In genomic region chr16:18927963-18928362, GRCm38 (mm10) we compare ENCODE assay signal across 15 mouse cellular contexts.
"Had no signal": no experiment of that assay in that cellular context is flagged by ENCODE, and none has a peak within 500 bp of the region (broad histone marks: within the 10 kb centered on the region; RNA-seq: fewer than 3 reads in every experiment).

No protein-coding gene starts in this region.

- H3K4me1 ChIP-seq: neural tube, embryonic 15.5 days; stomach, embryonic 15.5 days had no signal

- H3K9me3 ChIP-seq: neural tube, embryonic 15.5 days; stomach, embryonic 15.5 days had no signal

- H3K9ac ChIP-seq: neural tube, embryonic 15.5 days; stomach, embryonic 15.5 days had no signal

- DNase-seq: retina, postnatal 1 day; right cerebral cortex, adult 18-20 months; right cerebral cortex, postnatal 14 days; right cerebral cortex, postnatal 25 days; right cerebral cortex, postnatal 4 days; spleen, adult 18-20 months; thymus, adult 18-20 months; thymus, adult 2 months; thymus, postnatal 14 days; thymus, postnatal 25 days; thymus, postnatal 36 days; thymus, postnatal 4 days had no signal

- H3K4me2 ChIP-seq: neural tube, embryonic 15.5 days; stomach, embryonic 15.5 days had no signal

- H3K4me3 ChIP-seq: neural tube, embryonic 15.5 days; stomach, embryonic 15.5 days had no signal

- H3K27me3 ChIP-seq: neural tube, embryonic 15.5 days; stomach, embryonic 15.5 days had no signal

- H3K27ac ChIP-seq: neural tube, embryonic 15.5 days; stomach, embryonic 15.5 days; stomach, postnatal 0 days had no signal
